Mouse (Mus musculus): ENCODE results near the gene Nup188.

DNA sequence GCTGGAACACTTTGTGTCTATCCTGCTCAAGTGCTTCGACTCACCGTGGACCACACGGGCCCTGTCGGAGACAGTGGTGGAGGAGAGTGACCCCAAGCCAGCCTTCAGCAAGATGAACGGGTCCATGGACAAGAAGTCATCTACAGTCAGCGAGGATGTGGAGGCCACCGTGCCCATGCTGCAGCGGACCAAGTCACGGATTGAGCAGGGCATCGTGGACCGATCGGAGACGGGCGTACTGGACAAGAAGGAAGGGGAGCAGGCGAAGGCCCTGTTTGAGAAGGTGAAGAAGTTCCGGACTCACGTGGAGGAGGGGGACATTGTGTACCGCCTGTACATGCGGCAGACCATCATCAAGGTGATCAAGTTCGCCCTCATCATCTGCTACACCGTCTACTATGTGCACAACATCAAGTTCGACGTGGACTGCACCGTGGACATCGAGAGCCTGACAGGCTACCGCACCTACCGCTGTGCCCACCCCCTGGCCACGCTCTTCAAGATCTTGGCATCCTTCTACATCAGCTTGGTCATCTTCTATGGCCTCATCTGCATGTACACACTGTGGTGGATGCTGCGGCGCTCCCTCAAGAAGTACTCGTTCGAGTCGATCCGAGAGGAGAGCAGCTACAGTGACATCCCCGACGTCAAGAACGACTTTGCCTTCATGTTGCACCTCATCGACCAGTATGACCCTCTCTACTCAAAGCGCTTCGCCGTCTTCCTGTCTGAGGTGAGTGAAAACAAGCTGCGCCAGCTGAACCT, 30.4 kb upstream of the Nup188 start:
- TF ChIP-seq POLR2A (IDR thresholded peaks at IDR 0.05; ENCODE audit: low read depth, low read length) (no peak), CTCF (IDR thresholded peaks at IDR 0.05; ENCODE audit: borderline replicate concordance, insufficient read depth, low read length) (no peak)

All from embryonic fibroblast, embryonic 13.5 days (primary cell).